Mouse (Mus musculus) forebrain, embryonic 11.5 days (tissue): Measurements from ENCODE around the gene Phactr2. TPM values are rescaled to one million over a fixed set of nuclear protein-coding genes. Genes with fewer than 3 reads are reported as not detected.
"Not testable (repeated sequence)": the region's sequence is repeated elsewhere in the genome, so short reads cannot be mapped to it uniquely, and the experiment has no call there.

ENCODE experiments used
- ATAC-seq: fragments of 200-750 bp; cut with Nextera tagmentation; replicated peaks from 2 replicates; pipeline ENCODE4 v1.8.0; 2017; ENCODE audit warnings: moderate TSS enrichment; ENCODE audit not compliant: low FRiP score
- DNase-seq: peaks from one replicate; pipeline ENCODE4 v3.0.0-alpha.2; 2017; ENCODE audit warnings: low spot score
- H3K27ac ChIP-seq: fragments of 300-500 bp; sonication (generic); 2 replicates; pipeline ENCODE4 v1.5.1; 2014; ENCODE audit warnings: low read depth, low read length
- H3K27me3 ChIP-seq: fragments of 300-500 bp; sonication (generic); 2 replicates; pipeline ENCODE4 v1.6.1; 2014; ENCODE audit warnings: mild to moderate bottlenecking, low read length, mixed read lengths; ENCODE audit not compliant: control insufficient read depth, insufficient read depth
- H3K36me3 ChIP-seq: fragments of 300-500 bp; sonication (generic); 2 replicates; pipeline ENCODE4 v1.6.1; 2014; ENCODE audit warnings: mild to moderate bottlenecking, low read length, moderate library complexity, mixed read lengths; ENCODE audit not compliant: control insufficient read depth, insufficient read depth
- H3K4me1 ChIP-seq: fragments of 300-500 bp; sonication (generic); replicated peaks from 2 replicates; pipeline ENCODE4 v1.6.1; 2014; ENCODE audit warnings: low read length, mixed read lengths; ENCODE audit not compliant: control insufficient read depth, insufficient read depth
- H3K4me2 ChIP-seq: fragments of 300-500 bp; sonication (generic); 2 replicates; pipeline ENCODE4 v1.6.1; 2014; ENCODE audit warnings: low read depth, mild to moderate bottlenecking, low read length, moderate library complexity, mixed read lengths; ENCODE audit not compliant: severe bottlenecking
- H3K4me3 ChIP-seq: fragments of 300-500 bp; sonication (generic); 2 replicates; pipeline ENCODE4 v1.5.1; 2014; ENCODE audit warnings: low read depth, low read length
- H3K9ac ChIP-seq: fragments of 300-500 bp; sonication (generic); 2 replicates; pipeline ENCODE4 v1.6.1; 2014; ENCODE audit warnings: low read length
- H3K9me3 ChIP-seq: fragments of 300-500 bp; sonication (generic); 2 replicates; pipeline ENCODE4 v1.6.1; 2016; ENCODE audit warnings: low read length, mixed read lengths; ENCODE audit not compliant: control insufficient read depth
- WGBS: fragments of 180-500 bp; shearing (Covaris S2); extraction: QIAGEN DNeasy Blood & Tissue Kit; methylation state at CpG from one replicate; pipeline ENCODE4 v1.1.7; 2014; 5-methylcytosine and 5-hydroxymethylcytosine counted together
- polyA plus RNA-seq: library from polyadenylated mRNA; unstranded; fragments of >200 nt; fragmentation: Nextera tagmentation; extraction: Ambion mirVana; gene quantifications from 2 replicates; pipeline ENCODE4 v1.2.1, GENCODE M21; 2014

The Phactr2 gene
- polyA plus RNA-seq, 1 experiment from 2014 or later, result 17.7 TPM

- not testable (repeated sequence) for H3K4me2 ChIP-seq, H3K36me3 ChIP-seq, H3K9me3 ChIP-seq, H3K27ac ChIP-seq, H3K4me3 ChIP-seq, H3K9ac ChIP-seq, H3K4me1 ChIP-seq, ATAC-seq, H3K27me3 ChIP-seq, DNase-seq
- WGBS, result 82% methylated on average over 6 of the region's 6 CpGs
Measured at GRCm38 (mm10) chr10:13468025-13468529, 6.1 kb downstream of the Phactr2 start.

GRCm38 (mm10) chr10:13466925-13467324 lies 7.3 kb downstream of the Phactr2 start:
- Histone ChIP-seq H3K4me2 (no peak overlapping the region), H3K4me1 (no peaks in the 10 kb centered on the region), H3K27me3 (no peaks in the 10 kb centered on the region), H3K9me3 (no peaks in the 10 kb centered on the region), H3K36me3 (no peaks in the 10 kb centered on the region), H3K27ac (no peak overlapping the region), H3K9ac (no peak overlapping the region), H3K4me3 (no peak overlapping the region)
- no peak for DNase-seq
- no peak for ATAC-seq
- WGBS, result 69% methylated on average over 5 of the region's 5 CpGs

GRCm38 (mm10) chr10:13464295-13464694 lies 9.9 kb downstream of the Phactr2 start:
- 93% methylated on average over 3 of the region's 3 CpGs for WGBS

GRCm38 (mm10) chr10:13453200-13453990 lies 20.8 kb downstream of the Phactr2 start:
- H3K36me3 ChIP-seq, result no peaks in the 10 kb centered on the region
- no peak overlapping the region for H3K4me3 ChIP-seq
- no peak for DNase-seq

More at GRCm38 (mm10) chr10:13464295-13464694, 9.9 kb downstream of the Phactr2 start:
- not testable (repeated sequence) for H3K27ac ChIP-seq, H3K4me1 ChIP-seq, H3K4me2 ChIP-seq, H3K9ac ChIP-seq, H3K9me3 ChIP-seq, H3K27me3 ChIP-seq, H3K36me3 ChIP-seq, DNase-seq, ATAC-seq, H3K4me3 ChIP-seq

GRCm38 (mm10) chr10:13451640-13452039 lies 22.6 kb downstream of the Phactr2 start:
- ATAC-seq (no peak), DNase-seq (no peak)
- Histone ChIP-seq H3K27ac (no peak overlapping the region), H3K9me3 (no peaks in the 10 kb centered on the region), H3K9ac (no peak overlapping the region), H3K36me3 (no peaks in the 10 kb centered on the region), H3K4me1 (no peaks in the 10 kb centered on the region), H3K27me3 (no peaks in the 10 kb centered on the region), H3K4me2 (no peak overlapping the region), H3K4me3 (no peak overlapping the region)
- WGBS, result 83% methylated on average over 6 of the region's 6 CpGs

More at GRCm38 (mm10) chr10:13453200-13453990, 20.8 kb downstream of the Phactr2 start:
- no peak for ATAC-seq
- Histone ChIP-seq H3K27me3 (no peaks in the 10 kb centered on the region), H3K4me2 (no peak overlapping the region), H3K9me3 (no peaks in the 10 kb centered on the region), H3K4me1 (no peaks in the 10 kb centered on the region), H3K27ac (no peak overlapping the region), H3K9ac (no peak overlapping the region)
- WGBS, result 85% methylated on average over 13 of the region's 13 CpGs

GRCm38 (mm10) chr10:13448283-13449045 lies 25.7 kb downstream of the Phactr2 start:
- Histone ChIP-seq H3K9me3 (no peaks in the 10 kb centered on the region), H3K27ac (no peak overlapping the region)

GRCm38 (mm10) chr10:13446791-13447249 lies 27.4 kb downstream of the Phactr2 start:
- Histone ChIP-seq H3K27ac (no peak overlapping the region), H3K36me3 (no peaks in the 10 kb centered on the region), H3K4me2 (no peak overlapping the region), H3K4me3 (no peak overlapping the region), H3K27me3 (no peaks in the 10 kb centered on the region), H3K9ac (no peak overlapping the region), H3K9me3 (no peaks in the 10 kb centered on the region), H3K4me1 (no peaks in the 10 kb centered on the region)
- DNase-seq, result no peak
- ATAC-seq, result no peak
- 87% methylated on average over 3 of the region's 3 CpGs for WGBS

More at GRCm38 (mm10) chr10:13448283-13449045, 25.7 kb downstream of the Phactr2 start:
- 84% methylated on average over 7 of the region's 7 CpGs for WGBS
- H3K4me2 ChIP-seq, result no peak overlapping the region
- H3K27me3 ChIP-seq, result no peaks in the 10 kb centered on the region
- no peaks in the 10 kb centered on the region for H3K36me3 ChIP-seq
- ATAC-seq (no peak), DNase-seq (no peak)
- no peak overlapping the region for H3K9ac ChIP-seq
- H3K4me3 ChIP-seq, result no peak overlapping the region
- no peaks in the 10 kb centered on the region for H3K4me1 ChIP-seq

- H3K36me3 ChIP-seq, result no peaks in the 10 kb centered on the region
- H3K9me3 ChIP-seq, result no peaks in the 10 kb centered on the region
- H3K27me3 ChIP-seq, result no peaks in the 10 kb centered on the region
- no peak overlapping the region for H3K4me3 ChIP-seq
- no peak overlapping the region for H3K9ac ChIP-seq
- H3K4me2 ChIP-seq, result no peak overlapping the region
- no peak overlapping the region for H3K27ac ChIP-seq
- no peaks in the 10 kb centered on the region for H3K4me1 ChIP-seq
- ATAC-seq (no peak), DNase-seq (no peak)
- WGBS, result 85% methylated on average over 5 of the region's 5 CpGs
Measured at GRCm38 (mm10) chr10:13444257-13444656, 30.0 kb downstream of the Phactr2 start.
